Comparison of ENCODE assay signal across 7 mouse cellular contexts in genomic region chr17:84116340-84117279, GRCm38 (mm10).
DNase-seq lines count a peak whose midpoint lies in the region; ATAC-seq lines count a peak whose summit lies in the region.

No protein-coding gene starts in this region.

- H3K27ac ChIP-seq in midbrain, embryonic 15.5 days = no peak overlapping the region

- H3K4me2 ChIP-seq in midbrain, embryonic 15.5 days = no peak overlapping the region

- H3K4me1 ChIP-seq in midbrain, embryonic 15.5 days = no peaks in the 10 kb centered on the region

- no peak overlapping the region for H3K9ac ChIP-seq in midbrain, embryonic 15.5 days

- DNase-seq in CD4-positive helper T cell, adult 2 months (ENCODE audit: low read depth, low spot score) = peak; percentile 92
- peak; percentile 54 for DNase-seq in NIH3T3 (ENCODE audit: low read depth)
- DNase-seq in layer of hippocampus, adult 9-10 months (ENCODE audit: low spot score) = no peak
- no peak for DNase-seq in cerebellum, adult 11 months

- H3K4me3 ChIP-seq in midbrain, embryonic 15.5 days = no peak overlapping the region

- ATAC-seq in hematopoietic stem cell, adult 5-6 weeks (replicated peaks in 1 of 2; ENCODE audit: insufficient read depth in 1 of 2, low FRiP score in 2 of 2, low TSS enrichment in 1 of 2, low read depth in 1 of 2, poor library complexity in 2 of 2, severe bottlenecking in 2 of 2) = peak; percentile 22 to 37
- peak; percentile 33 for ATAC-seq in neutrophil, adult 5-6 weeks (ENCODE audit: extremely low read depth, insufficient number of reproducible peaks, low FRiP score, poor library complexity, severe bottlenecking)
- ATAC-seq in midbrain, embryonic 15.5 days (replicated peaks) = no peak

- 89% methylated on average over 17 of the region's 17 CpGs for WGBS in midbrain, embryonic 15.5 days

- H3K27me3 ChIP-seq in midbrain, embryonic 15.5 days (replicated peaks) = no peaks in the 10 kb centered on the region

- H3K9me3 ChIP-seq in midbrain, embryonic 15.5 days = no peaks in the 10 kb centered on the region

- H3K36me3 ChIP-seq in midbrain, embryonic 15.5 days (replicated peaks) = no peaks in the 10 kb centered on the region

Comparison
In these comparisons a context has a peak if more than half of its experiments do, and no peak if none do; other contexts are left out.
1. DNase-seq: peak in CD4-positive helper T cell, adult 2 months (single experiment) and NIH3T3 (single experiment); none in layer of hippocampus, adult 9-10 months (single experiment) and cerebellum, adult 11 months (single experiment).